Mouse (Mus musculus): ENCODE results near the gene Rnf207.

DNA sequence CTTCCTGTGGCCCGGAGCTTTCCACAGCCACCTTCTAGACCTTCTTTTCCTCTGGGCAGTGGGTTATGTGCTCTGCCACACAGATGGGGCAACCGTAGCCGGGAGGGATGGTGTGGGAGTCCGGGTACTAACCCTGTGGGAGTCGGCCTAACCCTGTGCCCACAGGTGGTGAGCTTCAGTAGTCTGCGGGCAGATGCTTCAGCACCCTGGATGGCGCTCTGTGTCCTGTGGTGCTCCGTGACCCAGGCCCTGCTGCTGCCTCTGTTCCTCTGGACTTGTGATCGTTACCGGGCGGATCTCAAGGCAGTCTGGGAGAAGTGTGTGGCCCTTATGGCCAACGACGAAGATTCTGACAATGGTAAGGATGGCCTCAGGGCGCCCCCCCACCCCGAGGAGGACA is 37.2 kb downstream of the Rnf207 start:
- TF ChIP-seq CTCF (conservative IDR thresholded peaks at IDR 0.05 in 1 of 2, IDR thresholded peaks at IDR 0.05 in 1 of 2; ENCODE audit: low read depth in 2 of 2, low read length in 2 of 2) = no peak
- TF ChIP-seq MAX (IDR thresholded peaks at IDR 0.05; ENCODE audit: low read length) = no peak
- TF ChIP-seq GABPA (IDR thresholded peaks at IDR 0.05; ENCODE audit: insufficient replicate concordance, low read depth, low read length) = no peak
- TF ChIP-seq POLR2A (IDR thresholded peaks at IDR 0.05; ENCODE audit: low read depth, low read length) = no peak
- TF ChIP-seq RCOR1 (conservative IDR thresholded peaks at IDR 0.05; ENCODE audit: low read depth, low read length) = no peak
- no peak for TF ChIP-seq EP300 (IDR thresholded peaks at IDR 0.05; ENCODE audit: low read length)
- no peak for TF ChIP-seq TBP (conservative IDR thresholded peaks at IDR 0.05; ENCODE audit: low read depth, low read length)
- no peak for TF ChIP-seq POLR2AphosphoS2 (IDR thresholded peaks at IDR 0.05; ENCODE audit: low read depth, low read length)
